Mouse (Mus musculus) heart, embryonic 12.5 days (tissue): Measurements from ENCODE around the gene Rab15. TPM values are rescaled to one million over a fixed set of nuclear protein-coding genes. Genes with fewer than 3 reads are reported as not detected.
"Not testable (repeated sequence)": the region's sequence is repeated elsewhere in the genome, so short reads cannot be mapped to it uniquely, and the experiment has no call there.

Experiments
- ATAC-seq: fragments of 200-750 bp; cut with Nextera tagmentation; 2 replicates; pipeline ENCODE4 v1.8.0; 2017; ENCODE audit warnings: moderate TSS enrichment, moderate library complexity; ENCODE audit not compliant: insufficient number of reproducible peaks, low FRiP score
- H3K27ac ChIP-seq: fragments of 300-500 bp; sonication (generic); 2 replicates; pipeline ENCODE4 v1.5.1; 2016; ENCODE audit warnings: mild to moderate bottlenecking, moderate library complexity; ENCODE audit not compliant: poor library complexity, severe bottlenecking
- H3K27me3 ChIP-seq: fragments of 300-500 bp; sonication (generic); replicated peaks from 2 replicates; pipeline ENCODE4 v1.6.1; 2016; ENCODE audit warnings: mild to moderate bottlenecking, moderate library complexity
- H3K36me3 ChIP-seq: fragments of 300-500 bp; sonication (generic); 2 replicates; pipeline ENCODE4 v1.6.1; 2016; ENCODE audit warnings: mild to moderate bottlenecking, moderate library complexity
- H3K4me1 ChIP-seq: fragments of 300-500 bp; sonication (generic); replicated peaks from 2 replicates; pipeline ENCODE4 v1.6.1; 2016; ENCODE audit warnings: mild to moderate bottlenecking
- H3K4me2 ChIP-seq: fragments of 300-500 bp; sonication (generic); 2 replicates; pipeline ENCODE4 v1.6.1; 2016; ENCODE audit warnings: mild to moderate bottlenecking, moderate library complexity
- H3K4me3 ChIP-seq: fragments of 300-500 bp; sonication (generic); 2 replicates; pipeline ENCODE4 v1.5.1; 2016; ENCODE audit warnings: mild to moderate bottlenecking
- H3K9ac ChIP-seq: fragments of 300-500 bp; sonication (generic); 2 replicates; pipeline ENCODE4 v1.6.1; 2016; ENCODE audit warnings: mild to moderate bottlenecking, moderate library complexity
- H3K9me3 ChIP-seq: fragments of 300-500 bp; sonication (generic); replicated peaks from 2 replicates; pipeline ENCODE4 v1.6.1; 2016; ENCODE audit warnings: mild to moderate bottlenecking, moderate library complexity
- WGBS: fragments of 180-500 bp; shearing (Covaris S2); methylation state at CpG from one replicate; pipeline ENCODE4 v1.1.7; 2016; 5-methylcytosine and 5-hydroxymethylcytosine counted together
- polyA plus RNA-seq: library from polyadenylated mRNA; unstranded; fragments of >200 nt; fragmentation: Nextera tagmentation; extraction: Ambion mirVana; gene quantifications from 2 replicates; pipeline ENCODE4 v1.2.1, GENCODE M21; 2016

The Rab15 gene
- polyA plus RNA-seq, 1 experiment from 2014 or later, result 3.6 TPM

- H3K9me3 ChIP-seq, result no peaks in the 10 kb centered on the region
- no peak for ATAC-seq
- H3K4me2 ChIP-seq, result no peak overlapping the region
- H3K27ac ChIP-seq, result no peak overlapping the region
- no peak overlapping the region for H3K4me3 ChIP-seq
- H3K27me3 ChIP-seq, result peaks cover 16% of the 10 kb centered on the region
- no peaks in the 10 kb centered on the region for H3K36me3 ChIP-seq
- H3K4me1 ChIP-seq, result peaks cover 19% of the 10 kb centered on the region
- WGBS, result 65% methylated on average over 10 of the region's 10 CpGs
- no peak overlapping the region for H3K9ac ChIP-seq
Observed at GRCm38 (mm10) chr12:76803028-76803427, 19.7 kb downstream of the Rab15 start.

GRCm38 (mm10) chr12:76798008-76798720, 24.5 kb downstream of the Rab15 start:
- H3K4me2 ChIP-seq, result no peak overlapping the region
- WGBS, result 65% methylated on average over 5 of the region's 5 CpGs
- H3K27ac ChIP-seq, result no peak overlapping the region
- H3K4me3 ChIP-seq, result no peak overlapping the region
- H3K9ac ChIP-seq, result no peak overlapping the region
- peaks cover 7% of the 10 kb centered on the region; the same call in 1 of the 2 replicates for H3K27me3 ChIP-seq
- peaks cover 13% of the 10 kb centered on the region for H3K4me1 ChIP-seq
- H3K9me3 ChIP-seq, result no peaks in the 10 kb centered on the region
- H3K36me3 ChIP-seq, result no peaks in the 10 kb centered on the region
- no peak for ATAC-seq

- Histone ChIP-seq H3K27me3 (peaks cover 7% of the 10 kb centered on the region; the same call in 1 of the 2 replicates), H3K4me2 (no peak overlapping the region), H3K9ac (no peak overlapping the region), H3K4me1 (0 out of 2 replicates have a peak, but pooled peaks cover 6% of the 10 kb centered on the region), H3K4me3 (no peak overlapping the region), H3K27ac (no peak overlapping the region), H3K36me3 (no peaks in the 10 kb centered on the region), H3K9me3 (no peaks in the 10 kb centered on the region)
- no peak for ATAC-seq
- 59% methylated on average over 7 of the region's 7 CpGs for WGBS
Observed at GRCm38 (mm10) chr12:76796938-76797539, 25.7 kb downstream of the Rab15 start.

GRCm38 (mm10) chr12:76795350-76795749, 27.4 kb downstream of the Rab15 start, which contains the start of gene Gpx2:
Gpx2 (minus strand) TSS chr12:76795554.
- Histone ChIP-seq H3K4me2 (no peak within 1 kb of the TSS), H3K27me3 (peaks cover 7% of the 10 kb centered on the region; the same call in 1 of the 2 replicates), H3K9ac (no peak within 1 kb of the TSS), H3K36me3 (no peaks in the 10 kb centered on the region), H3K9me3 (no peaks in the 10 kb centered on the region), H3K27ac (no peak within 1 kb of the TSS), H3K4me1 (peaks cover 22% of the 10 kb centered on the region), H3K4me3 (no peak within 1 kb of the TSS)
- ATAC-seq, result no peak
- WGBS, result 69% methylated on average over 5 of the region's 5 CpGs

GRCm38 (mm10) chr12:76792540-76792939, 30.2 kb downstream of the Rab15 start:
- 58% methylated on average over 14 of the region's 14 CpGs for WGBS
- H3K4me1 ChIP-seq, result peaks cover 23% of the 10 kb centered on the region
- H3K9ac ChIP-seq, ATAC-seq, H3K4me3 ChIP-seq, H3K36me3 ChIP-seq, H3K9me3 ChIP-seq, H3K27me3 ChIP-seq, H3K27ac ChIP-seq, H3K4me2 ChIP-seq: not testable (repeated sequence)

- H3K36me3 ChIP-seq, result no peaks in the 10 kb centered on the region
- peaks cover 23% of the 10 kb centered on the region for H3K4me1 ChIP-seq
- peak overlapping the region; percentile 55 for H3K4me2 ChIP-seq
- no peaks in the 10 kb centered on the region for H3K27me3 ChIP-seq
- 0 out of 2 replicates have a peak overlapping the region, but pooled peaks have one; percentile 31 for H3K9ac ChIP-seq
- H3K27ac ChIP-seq, result peak overlapping the region; percentile 93
- 13% methylated on average over 8 of the region's 8 CpGs for WGBS
- peak overlapping the region; percentile 6; the same call in 1 of the 2 replicates for H3K4me3 ChIP-seq
- ATAC-seq, result no peak; the same call in 1 of the 2 replicates
- H3K9me3 ChIP-seq, result no peaks in the 10 kb centered on the region
Observed at GRCm38 (mm10) chr12:76790446-76791084, 32.1 kb downstream of the Rab15 start.

- Histone ChIP-seq H3K36me3 (0 out of 2 replicates have a peak, but pooled peaks cover 4% of the 10 kb centered on the region), H3K27ac (peak overlapping the region; percentile 29; the same call in 1 of the 2 replicates), H3K4me1 (peaks cover 18% of the 10 kb centered on the region), H3K27me3 (no peaks in the 10 kb centered on the region), H3K4me2 (no peak overlapping the region), H3K4me3 (no peak overlapping the region), H3K9me3 (no peaks in the 10 kb centered on the region), H3K9ac (no peak overlapping the region)
- ATAC-seq, result no peak; the same call in 1 of the 2 replicates
- 42% methylated on average over 10 of the region's 10 CpGs for WGBS
Observed at GRCm38 (mm10) chr12:76784056-76784619, 38.6 kb downstream of the Rab15 start.

- Histone ChIP-seq H3K27me3 (no peaks in the 10 kb centered on the region), H3K9me3 (no peaks in the 10 kb centered on the region), H3K4me3 (no peak overlapping the region), H3K36me3 (peaks cover 13% of the 10 kb centered on the region), H3K9ac (no peak overlapping the region), H3K4me1 (peaks cover 18% of the 10 kb centered on the region), H3K4me2 (no peak overlapping the region), H3K27ac (peak overlapping the region; percentile 67)
- ATAC-seq, result no peak
- WGBS, result 68% methylated on average over 12 of the region's 12 CpGs
Observed at GRCm38 (mm10) chr12:76780639-76781468, 41.9 kb downstream of the Rab15 start.

- ATAC-seq, result no peak
- H3K9ac ChIP-seq, result no peak overlapping the region
- peaks cover 13% of the 10 kb centered on the region for H3K36me3 ChIP-seq
- no peak overlapping the region for H3K4me3 ChIP-seq
- no peak overlapping the region for H3K27ac ChIP-seq
- H3K9me3 ChIP-seq, result no peaks in the 10 kb centered on the region
- peaks cover 25% of the 10 kb centered on the region for H3K4me1 ChIP-seq
- H3K27me3 ChIP-seq, result no peaks in the 10 kb centered on the region
- H3K4me2 ChIP-seq, result no peak overlapping the region
- WGBS, result 88% methylated on average over 5 of the region's 5 CpGs
Observed at GRCm38 (mm10) chr12:76779951-76780350, 42.8 kb downstream of the Rab15 start.

- Histone ChIP-seq H3K9ac (no peak overlapping the region), H3K9me3 (no peaks in the 10 kb centered on the region), H3K36me3 (peaks cover 13% of the 10 kb centered on the region), H3K27me3 (no peaks in the 10 kb centered on the region), H3K4me2 (no peak overlapping the region), H3K4me1 (peaks cover 17% of the 10 kb centered on the region), H3K4me3 (no peak overlapping the region), H3K27ac (no peak overlapping the region)
- ATAC-seq, result no peak
- WGBS, result 81% methylated on average over 10 of the region's 10 CpGs
Observed at GRCm38 (mm10) chr12:76778305-76779083, 44.2 kb downstream of the Rab15 start.
